Mouse (Mus musculus) erythroblast, embryonic 14.5 days (primary cell): ENCODE data around the gene Gm45716.

Experiments
- GATA1 ChIP-seq: IDR thresholded peaks from 2 replicates; pipeline ENCODE4 v1.6.1; 2012; ENCODE audit warnings: low read length, inconsistent platforms, mixed read lengths
- TAL1 ChIP-seq: IDR thresholded peaks from 3 replicates; pipeline ENCODE4 v1.6.1; 2012; ENCODE audit warnings: low read length, inconsistent platforms, mixed read lengths

DNA sequence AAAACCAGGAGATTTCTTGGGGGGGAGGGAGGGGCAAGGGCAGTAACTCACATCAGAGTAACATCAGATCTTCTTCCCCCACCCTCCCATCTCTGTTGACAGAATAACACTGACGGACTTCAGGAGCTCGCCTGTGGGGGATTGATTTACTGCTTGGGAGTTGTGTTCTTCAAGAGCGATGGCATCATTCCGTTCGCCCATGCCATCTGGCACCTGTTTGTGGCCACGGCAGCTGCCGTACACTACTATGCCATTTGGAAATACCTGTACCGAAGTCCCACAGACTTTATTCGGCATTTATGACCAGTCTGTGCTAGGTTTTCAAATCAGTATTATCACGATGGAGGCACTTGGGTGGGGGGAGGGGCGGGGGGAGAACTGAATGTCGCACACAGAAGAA lies 89.1 kb downstream of the Gm45716 start:
- TF ChIP-seq GATA1 (no peak), TAL1 (no peak)
